Mouse (Mus musculus) hindbrain, embryonic 11.5 days (tissue): Measurements from ENCODE around the gene Psmd3. TPM values are rescaled to one million over a fixed set of nuclear protein-coding genes. Genes with fewer than 3 reads are reported as not detected.

ENCODE experiments used
- ATAC-seq: fragments of 200-750 bp; cut with Nextera tagmentation; 2 replicates; pipeline ENCODE4 v1.8.0; 2017; ENCODE audit warnings: mild to moderate bottlenecking, moderate TSS enrichment, moderate library complexity; ENCODE audit not compliant: low FRiP score
- DNase-seq: peaks from one replicate; pipeline ENCODE4 v3.0.0-alpha.2; 2015; ENCODE audit warnings: low spot score
- H3K27ac ChIP-seq: fragments of 300-500 bp; sonication (generic); 2 replicates; pipeline ENCODE4 v1.5.1; 2014; ENCODE audit warnings: mild to moderate bottlenecking, low read depth, low read length
- H3K27me3 ChIP-seq: fragments of 300-500 bp; sonication (generic); 2 replicates; pipeline ENCODE4 v1.6.1; 2014; ENCODE audit warnings: mild to moderate bottlenecking, low read length, moderate library complexity, mixed read lengths; ENCODE audit not compliant: control insufficient read depth, insufficient read depth
- H3K36me3 ChIP-seq: fragments of 300-500 bp; sonication (generic); 2 replicates; pipeline ENCODE4 v1.6.1; 2014; ENCODE audit warnings: mild to moderate bottlenecking, low read length, moderate library complexity, mixed read lengths; ENCODE audit not compliant: control insufficient read depth, insufficient read depth
- H3K4me1 ChIP-seq: fragments of 300-500 bp; sonication (generic); replicated peaks from 2 replicates; pipeline ENCODE4 v1.6.1; 2014; ENCODE audit warnings: low read length, mixed read lengths; ENCODE audit not compliant: control insufficient read depth, insufficient read depth
- H3K4me2 ChIP-seq: fragments of 300-500 bp; sonication (generic); replicated peaks from 2 replicates; pipeline ENCODE4 v1.6.1; 2014; ENCODE audit warnings: mild to moderate bottlenecking, low read depth, low read length
- H3K4me3 ChIP-seq: fragments of 300-500 bp; sonication (generic); 2 replicates; pipeline ENCODE4 v1.5.1; 2014; ENCODE audit warnings: low read depth, low read length
- H3K9ac ChIP-seq: fragments of 300-500 bp; sonication (generic); 2 replicates; pipeline ENCODE4 v1.6.1; 2014; ENCODE audit warnings: low read depth, low read length
- H3K9me3 ChIP-seq: fragments of 300-500 bp; sonication (generic); 2 replicates; pipeline ENCODE4 v1.6.1; 2016; ENCODE audit warnings: low read length; ENCODE audit not compliant: control insufficient read depth
- WGBS: fragments of 180-500 bp; shearing (Covaris S2); extraction: QIAGEN DNeasy Blood & Tissue Kit; methylation state at CpG from one replicate; pipeline ENCODE4 v1.1.7; 2014; 5-methylcytosine and 5-hydroxymethylcytosine counted together
- polyA plus RNA-seq: library from polyadenylated mRNA; unstranded; fragments of >200 nt; fragmentation: Nextera tagmentation; extraction: Ambion mirVana; gene quantifications from 2 replicates; pipeline ENCODE4 v1.2.1, GENCODE M21; 2014

Gene Psmd3
- polyA plus RNA-seq, 1 experiment from 2014 or later: 155 TPM

- no peaks in the 10 kb centered on the region for H3K4me1 ChIP-seq
- no peak overlapping the region for H3K4me3 ChIP-seq
- H3K9me3 ChIP-seq: no peaks in the 10 kb centered on the region
- no peak overlapping the region for H3K4me2 ChIP-seq
- WGBS: 76% methylated on average over 14 of the region's 14 CpGs
- no peaks in the 10 kb centered on the region for H3K27me3 ChIP-seq
- DNase-seq (no peak), ATAC-seq (no peak)
- H3K36me3 ChIP-seq: peaks cover 18% of the 10 kb centered on the region
- H3K27ac ChIP-seq: no peak overlapping the region
- H3K9ac ChIP-seq: no peak overlapping the region
Observed at GRCm38 (mm10) chr11:98695408-98695807, 13.1 kb downstream of the Psmd3 start.

DNA sequence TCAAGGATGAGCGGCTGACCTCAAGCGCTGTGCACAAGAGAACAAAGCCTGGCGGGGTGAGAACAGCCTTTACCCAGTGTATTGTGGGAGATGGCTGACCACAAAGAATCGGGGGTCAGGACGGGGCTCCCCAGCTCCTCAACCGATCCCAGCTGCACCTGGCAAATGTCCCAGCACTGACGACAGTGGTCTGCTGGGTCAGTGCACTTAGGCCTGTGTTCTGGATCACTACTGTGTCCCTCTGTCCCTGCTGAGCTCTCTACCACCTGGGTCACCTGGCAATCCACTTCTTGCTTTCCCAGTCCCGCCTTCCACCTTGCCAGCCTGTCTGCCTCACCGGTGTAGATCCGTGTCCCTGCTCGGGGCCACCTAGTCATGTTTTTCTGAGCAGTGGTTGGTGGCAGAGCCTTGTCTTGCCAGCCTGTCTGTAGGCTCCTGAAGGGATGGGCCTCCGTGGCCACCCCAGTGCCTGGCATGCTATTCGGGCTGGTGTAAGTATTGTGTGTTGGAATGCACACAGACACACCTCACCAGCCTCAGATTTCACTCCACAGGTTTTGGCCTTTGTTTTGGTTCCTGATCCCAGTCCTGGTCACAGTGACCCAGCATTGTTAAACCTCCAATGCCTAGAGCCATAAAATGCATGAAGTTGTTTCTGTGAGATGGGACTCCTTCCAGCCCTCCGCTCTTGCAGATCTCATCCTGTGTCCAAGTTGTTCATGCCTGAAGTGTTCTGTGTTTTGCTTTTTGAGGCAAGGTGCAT is 14.3 kb downstream of the Psmd3 start:
- H3K9me3 ChIP-seq: no peaks in the 10 kb centered on the region
- no peak overlapping the region for H3K9ac ChIP-seq
- H3K4me3 ChIP-seq: no peak overlapping the region
- H3K36me3 ChIP-seq: peaks cover 10% of the 10 kb centered on the region
- no peaks in the 10 kb centered on the region for H3K27me3 ChIP-seq
- no peaks in the 10 kb centered on the region; the same call in 1 of the 2 replicates for H3K4me1 ChIP-seq
- no peak overlapping the region for H3K4me2 ChIP-seq
- WGBS: 93% methylated on average over 14 of the region's 14 CpGs
- DNase-seq (no peak), ATAC-seq (no peak)
- H3K27ac ChIP-seq: no peak overlapping the region

DNA sequence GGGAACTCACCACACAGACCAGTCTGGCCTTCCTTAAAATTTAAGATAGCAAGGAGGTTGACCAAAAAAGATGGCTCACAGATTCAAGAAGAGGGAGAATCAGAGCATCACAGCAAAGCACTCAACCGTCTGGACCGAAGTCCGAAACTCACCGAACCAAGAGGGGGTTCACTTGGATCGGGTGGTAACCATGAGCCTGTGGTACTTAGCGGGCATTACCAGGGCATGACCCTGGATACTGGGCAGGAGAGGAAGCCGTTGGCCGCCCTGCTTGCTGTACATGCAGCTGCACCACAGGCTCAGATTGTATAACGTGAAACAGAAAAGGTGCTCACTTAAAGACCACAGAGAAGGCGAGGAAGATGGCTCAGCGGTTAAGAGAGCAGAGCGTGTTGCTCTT is 14.9 kb downstream of the Psmd3 start:
- Histone ChIP-seq H3K9me3 (no peaks in the 10 kb centered on the region), H3K27ac (no peak overlapping the region), H3K9ac (no peak overlapping the region), H3K27me3 (no peaks in the 10 kb centered on the region), H3K4me2 (no peak overlapping the region), H3K4me3 (no peak overlapping the region), H3K36me3 (peaks cover 7% of the 10 kb centered on the region), H3K4me1 (no peaks in the 10 kb centered on the region; the same call in 1 of the 2 replicates)
- DNase-seq: no peak
- WGBS: 93% methylated on average over 12 of the region's 12 CpGs
- ATAC-seq: no peak

GRCm38 (mm10) chr11:98698849-98699640 is 16.7 kb downstream of the Psmd3 start:
- no peaks in the 10 kb centered on the region for H3K9me3 ChIP-seq
- H3K36me3 ChIP-seq: peaks cover 4% of the 10 kb centered on the region
- H3K4me3 ChIP-seq: no peak overlapping the region
- H3K27me3 ChIP-seq: no peaks in the 10 kb centered on the region
- no peak overlapping the region for H3K9ac ChIP-seq
- H3K27ac ChIP-seq: no peak overlapping the region
- ATAC-seq: no peak
- no peaks in the 10 kb centered on the region; the same call in 1 of the 2 replicates for H3K4me1 ChIP-seq
- no peak for DNase-seq
- H3K4me2 ChIP-seq: no peak overlapping the region
- 89% methylated on average over 16 of the region's 16 CpGs for WGBS

DNA sequence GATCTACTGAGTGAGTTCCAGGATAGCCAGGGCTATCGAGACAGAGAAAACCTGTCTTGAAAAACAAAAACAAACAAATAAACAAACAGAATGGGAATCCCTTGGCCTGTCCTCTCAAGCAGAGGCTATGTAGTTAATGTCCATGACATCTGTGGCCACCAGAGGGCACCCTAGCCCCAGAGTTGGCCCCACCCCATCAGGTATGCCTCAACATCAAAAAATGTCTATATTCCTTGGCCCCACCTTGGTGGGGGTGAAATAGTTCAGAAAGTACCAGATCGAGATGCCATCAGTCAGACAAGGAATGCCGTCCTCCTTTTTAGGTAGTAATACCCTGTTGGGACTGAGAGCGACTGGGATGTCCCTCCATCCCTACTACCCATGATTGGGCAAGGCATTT is 17.6 kb downstream of the Psmd3 start:
- ATAC-seq (no peak), DNase-seq (peak; percentile 81)
- H3K4me2 ChIP-seq: no peak overlapping the region
- no peaks in the 10 kb centered on the region for H3K9me3 ChIP-seq
- no peaks in the 10 kb centered on the region; the same call in 1 of the 2 replicates for H3K4me1 ChIP-seq
- peaks cover 3% of the 10 kb centered on the region for H3K36me3 ChIP-seq
- H3K9ac ChIP-seq: no peak overlapping the region
- no peak overlapping the region for H3K4me3 ChIP-seq
- H3K27me3 ChIP-seq: no peaks in the 10 kb centered on the region
- WGBS: 39% methylated on average over 4 of the region's 4 CpGs
- H3K27ac ChIP-seq: no peak overlapping the region

- H3K4me3 ChIP-seq: no peak within 1 kb of the TSS
- H3K27me3 ChIP-seq: no peaks in the 10 kb centered on the region
- DNase-seq (no peak), ATAC-seq (no peak)
- no peaks in the 10 kb centered on the region for H3K9me3 ChIP-seq
- H3K4me2 ChIP-seq: no peak within 1 kb of the TSS
- no peak within 1 kb of the TSS for H3K27ac ChIP-seq
- no peaks in the 10 kb centered on the region; the same call in 1 of the 2 replicates for H3K36me3 ChIP-seq
- WGBS: 37% methylated on average over 10 of the region's 10 CpGs
- no peaks in the 10 kb centered on the region; the same call in 1 of the 2 replicates for H3K4me1 ChIP-seq
- H3K9ac ChIP-seq: no peak within 1 kb of the TSS
Observed at GRCm38 (mm10) chr11:98701213-98701670, 18.9 kb downstream of the Psmd3 start, which contains the start of gene Csf3. Csf3 (plus strand) TSS chr11:98701263.

DNA sequence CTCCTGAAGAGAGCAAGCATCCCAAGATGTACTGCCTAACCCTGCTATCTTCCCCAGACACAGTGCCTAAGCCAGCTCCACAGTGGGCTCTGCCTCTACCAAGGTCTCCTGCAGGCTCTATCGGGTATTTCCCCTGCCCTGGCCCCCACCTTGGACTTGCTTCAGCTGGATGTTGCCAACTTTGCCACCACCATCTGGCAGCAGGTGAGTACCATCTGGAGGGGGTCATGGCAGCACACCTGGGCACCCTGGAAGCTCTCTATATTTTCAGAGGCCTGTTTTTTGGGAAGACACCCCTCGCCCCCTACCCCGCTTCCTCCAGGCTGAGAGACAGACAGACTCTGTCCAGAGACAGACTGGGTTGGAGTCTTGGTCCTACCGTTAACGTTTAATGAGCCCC is 20.0 kb downstream of the Psmd3 start:
- DNase-seq (no peak), ATAC-seq (no peak)
- Histone ChIP-seq H3K4me3 (no peak overlapping the region), H3K4me2 (no peak overlapping the region), H3K4me1 (no peaks in the 10 kb centered on the region; the same call in 1 of the 2 replicates), H3K9me3 (no peaks in the 10 kb centered on the region), H3K9ac (0 out of 2 replicates have a peak overlapping the region, but pooled peaks have one; percentile 7), H3K36me3 (no peaks in the 10 kb centered on the region; the same call in 1 of the 2 replicates), H3K27ac (no peak overlapping the region), H3K27me3 (no peaks in the 10 kb centered on the region)
- WGBS: 66% methylated on average over 5 of the region's 5 CpGs

DNA sequence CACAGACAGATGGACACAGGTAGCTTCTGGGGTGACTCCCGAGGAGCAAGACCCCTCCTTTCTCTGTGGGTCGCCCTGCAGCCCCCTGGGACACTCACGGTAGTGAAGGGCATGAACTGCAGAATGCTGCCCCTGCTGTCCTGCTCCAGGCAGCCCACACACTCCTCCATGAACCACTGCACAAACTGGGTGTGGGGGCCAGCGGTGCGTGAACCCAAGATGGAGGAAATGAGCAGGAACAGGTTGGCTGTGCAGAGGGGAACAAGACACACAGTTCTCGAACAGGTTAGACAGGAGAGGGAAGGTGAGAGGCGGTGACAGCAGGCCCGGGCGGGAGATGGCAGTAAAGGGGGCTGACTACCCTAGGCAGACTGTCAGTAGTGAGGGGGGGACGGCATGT is 22.7 kb downstream of the Psmd3 start:
- no peaks in the 10 kb centered on the region; the same call in 1 of the 2 replicates for H3K36me3 ChIP-seq

More for the DNA sequence above, 22.7 kb downstream of the Psmd3 start:
- ATAC-seq: no peak
- no peaks in the 10 kb centered on the region; the same call in 1 of the 2 replicates for H3K4me1 ChIP-seq
- H3K4me3 ChIP-seq: no peak overlapping the region
- WGBS: 89% methylated on average over 10 of the region's 10 CpGs
- H3K9me3 ChIP-seq: no peaks in the 10 kb centered on the region
- no peak overlapping the region for H3K27ac ChIP-seq
- no peak for DNase-seq
- no peaks in the 10 kb centered on the region for H3K27me3 ChIP-seq
- H3K9ac ChIP-seq: no peak overlapping the region
- no peak overlapping the region for H3K4me2 ChIP-seq
